Mouse (Mus musculus) testis, adult 2 months (tissue): ENCODE data around the gene Esp36. TPM values are rescaled to one million over a fixed set of nuclear protein-coding genes. Genes with fewer than 3 reads are reported as not detected.
"Not testable (repeated sequence)": the region's sequence is repeated elsewhere in the genome, so short reads cannot be mapped to it uniquely, and the experiment has no call there.

Experiments used
- H3K27ac ChIP-seq: fragments of 200-500 bp; 2 replicates; pipeline ENCODE4 v1.5.1; 2012; ENCODE audit warnings: low read depth, low read length; ENCODE audit not compliant: control insufficient read depth, insufficient read depth
- H3K27me3 ChIP-seq: fragments of 200-500 bp; 2 replicates; pipeline ENCODE4 v1.6.1; 2012; ENCODE audit warnings: mild to moderate bottlenecking, low read length, moderate library complexity; ENCODE audit not compliant: control insufficient read depth, insufficient read depth
- H3K36me3 ChIP-seq: fragments of 200-500 bp; 2 replicates; pipeline ENCODE4 v1.6.1; 2012; ENCODE audit warnings: mild to moderate bottlenecking, low read length; ENCODE audit not compliant: control insufficient read depth, insufficient read depth
- H3K4me1 ChIP-seq: fragments of 200-500 bp; 2 replicates; pipeline ENCODE4 v1.6.1; 2012; ENCODE audit warnings: low read length; ENCODE audit not compliant: control insufficient read depth, insufficient read depth
- H3K4me3 ChIP-seq: fragments of 200-500 bp; 2 replicates; pipeline ENCODE4 v1.5.1; 2012; ENCODE audit warnings: low read depth, mild to moderate bottlenecking, low read length, moderate library complexity, mixed read lengths; ENCODE audit not compliant: control insufficient read depth
- CTCF ChIP-seq: fragments of 200-500 bp; IDR thresholded peaks from 2 replicates; pipeline ENCODE4 v1.5.1; 2012; ENCODE audit warnings: low read depth, mild to moderate bottlenecking, inconsistent platforms, low read length, moderate library complexity; ENCODE audit not compliant: control insufficient read depth, insufficient read depth, insufficient replicate concordance
- POLR2A ChIP-seq: fragments of 200-500 bp; IDR thresholded peaks from 2 replicates; pipeline ENCODE4 v1.6.1; 2012; ENCODE audit warnings: low read depth, mild to moderate bottlenecking, inconsistent platforms, low read length, moderate library complexity; ENCODE audit not compliant: control insufficient read depth
- polyA plus RNA-seq: library from polyadenylated mRNA; depleted of rRNA; stranded (reverse); fragments of >200 nt; gene quantifications from 2 replicates; pipeline ENCODE4 v1.2.3, GENCODE M21; 2012; rRNA removed

The Esp36 gene
- not detected in 2 replicates for polyA plus RNA-seq

DNA sequence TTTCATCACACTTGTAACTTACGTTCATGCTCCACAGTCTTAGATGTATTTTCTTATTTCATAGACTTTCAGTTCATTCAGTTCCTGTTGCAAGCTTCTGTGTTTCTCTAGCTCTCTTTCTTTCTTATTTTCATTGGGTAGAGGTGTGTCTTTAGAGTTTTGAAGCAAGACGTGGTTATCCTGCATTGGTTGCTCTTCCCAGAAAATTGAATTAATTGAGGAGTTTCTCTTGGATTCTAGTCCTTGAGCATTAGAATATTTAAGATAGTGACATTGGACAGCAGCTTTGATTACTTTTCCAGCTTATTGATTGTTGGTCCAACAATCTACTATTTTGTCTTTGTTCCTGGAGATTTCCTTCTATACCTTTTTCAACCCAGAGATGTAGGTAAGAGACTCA, at the start of gene Esp36:
TSS of gene Esp36 (minus strand) at position 101 of the 400 bp plus-strand sequence.
- no peaks in the 10 kb centered on the region for H3K27me3 ChIP-seq
- no peak within 1 kb of the TSS for H3K4me3 ChIP-seq
- TF ChIP-seq POLR2A, result no peak
- TF ChIP-seq CTCF, result no peak
- H3K36me3 ChIP-seq, result no peaks in the 10 kb centered on the region
- H3K4me1 ChIP-seq, result no peaks in the 10 kb centered on the region
- H3K27ac ChIP-seq, result no peak within 1 kb of the TSS

GRCm38 (mm10) chr17:38456206-38456605, 36.2 kb upstream of the Esp36 start:
- not testable (repeated sequence) for H3K27me3 ChIP-seq, H3K4me3 ChIP-seq, H3K36me3 ChIP-seq, H3K4me1 ChIP-seq, H3K27ac ChIP-seq

DNA sequence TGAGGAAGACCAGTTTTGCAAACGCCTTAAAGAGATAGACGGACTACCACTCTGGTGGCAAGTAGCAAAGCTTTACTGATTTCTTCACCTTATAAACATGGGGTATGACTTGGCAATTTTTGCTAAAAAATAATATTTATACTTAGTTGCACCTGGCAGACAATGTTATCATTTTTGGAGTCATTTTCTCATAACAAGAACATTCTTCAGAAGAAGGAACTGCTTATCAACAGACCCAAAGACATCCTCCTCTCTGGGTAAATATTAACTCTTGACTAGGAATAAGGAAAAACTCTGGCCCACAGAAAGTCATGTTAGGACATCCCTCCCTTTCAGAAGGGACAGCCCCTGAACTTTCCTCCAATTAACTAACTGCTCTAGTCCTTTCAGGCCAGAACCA, 30.7 kb upstream of the Esp36 start:
- no peaks in the 10 kb centered on the region for H3K27me3 ChIP-seq
- no peak for TF ChIP-seq POLR2A
- no peak for TF ChIP-seq CTCF
- H3K4me1 ChIP-seq, result no peaks in the 10 kb centered on the region
- H3K27ac ChIP-seq, result no peak overlapping the region
- H3K4me3 ChIP-seq, result no peak overlapping the region
- H3K36me3 ChIP-seq, result no peaks in the 10 kb centered on the region

DNA sequence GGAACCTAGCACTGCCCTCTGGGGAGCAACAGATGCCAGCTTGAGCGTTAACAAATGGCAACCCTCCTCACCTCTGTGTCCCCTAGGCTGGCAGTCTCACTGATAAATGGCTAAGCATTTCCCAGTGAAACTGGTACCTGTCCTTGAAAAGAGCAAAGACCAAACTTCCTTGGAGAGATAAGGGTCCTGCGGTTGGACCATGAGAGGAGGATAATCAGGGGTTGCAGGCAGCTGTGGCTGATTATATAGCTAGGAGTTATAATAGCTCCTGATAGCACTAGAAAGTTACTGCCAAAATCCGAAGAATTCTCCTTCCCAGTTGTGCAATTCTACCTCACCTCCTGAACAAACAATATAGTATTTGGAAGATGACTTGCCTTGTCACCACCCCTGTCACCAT, 13.8 kb downstream of the Esp36 start:
- no peaks in the 10 kb centered on the region for H3K4me1 ChIP-seq
- no peaks in the 10 kb centered on the region for H3K36me3 ChIP-seq
- TF ChIP-seq POLR2A (no peak), CTCF (no peak)
- no peaks in the 10 kb centered on the region for H3K27me3 ChIP-seq
- H3K4me3 ChIP-seq, result no peak overlapping the region
- no peak overlapping the region for H3K27ac ChIP-seq

DNA sequence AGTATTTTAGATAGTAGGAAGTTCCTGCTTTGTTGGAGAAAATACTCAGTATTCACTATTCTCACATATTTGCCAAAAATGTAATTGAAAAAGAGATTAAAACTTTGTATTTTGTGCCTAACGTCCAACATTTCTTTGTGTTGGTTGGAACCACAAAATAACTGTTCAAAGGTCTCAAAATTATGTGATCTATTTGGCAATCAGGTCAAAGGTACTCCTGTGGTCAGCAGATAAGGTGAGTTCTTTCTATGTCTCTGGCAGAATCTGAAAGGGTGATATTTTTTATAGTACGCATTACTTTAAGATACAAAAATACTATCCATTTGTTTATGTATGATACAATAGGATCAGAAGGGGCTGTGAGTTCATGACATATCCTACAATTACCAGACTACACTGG, 28.2 kb downstream of the Esp36 start:
- no peaks in the 10 kb centered on the region for H3K4me1 ChIP-seq
- H3K27me3 ChIP-seq, result no peaks in the 10 kb centered on the region
- H3K4me3 ChIP-seq, result no peak overlapping the region
- TF ChIP-seq CTCF (no peak), POLR2A (no peak)
- H3K36me3 ChIP-seq, result no peaks in the 10 kb centered on the region
- no peak overlapping the region for H3K27ac ChIP-seq

Other genes starting within 250 kb of the Esp36 start
- not detected in 2 replicates for gene Olfr134, start 248.8 kb downstream of the Esp36 start, polyA plus RNA-seq
- not detected in 2 replicates for gene Olfr135, start 215.8 kb downstream of the Esp36 start, polyA plus RNA-seq
- not detected in 2 replicates for gene Olfr138, start 159.2 kb downstream of the Esp36 start, polyA plus RNA-seq
- gene Olfr137, start 112.6 kb downstream of the Esp36 start, polyA plus RNA-seq, result not detected in 2 replicates
- not detected in 2 replicates for gene Olfr136, start 90.4 kb downstream of the Esp36 start, polyA plus RNA-seq
- gene Esp34, start 134.0 kb upstream of the Esp36 start, polyA plus RNA-seq, result not detected in 2 replicates
- gene Esp31, start 219.3 kb upstream of the Esp36 start, polyA plus RNA-seq, result not detected in 2 replicates